Mouse (Mus musculus) intestine, embryonic 14.5 days (tissue): Measurements from ENCODE around the gene Padi1. TPM values are rescaled to one million over a fixed set of nuclear protein-coding genes. Genes with fewer than 3 reads are reported as not detected.

ENCODE experiments used
- ATAC-seq: fragments of 200-750 bp; cut with Nextera tagmentation; replicated peaks from 2 replicates; pipeline ENCODE4 v1.8.0; 2017; ENCODE audit warnings: low read depth, moderate number of reproducible peaks, moderate TSS enrichment, moderate library complexity; ENCODE audit not compliant: low FRiP score, low TSS enrichment
- DNase-seq: peaks from one replicate; pipeline ENCODE4 v3.0.0-alpha.2; 2018; ENCODE audit warnings: low spot score
- H3K27ac ChIP-seq: fragments of 300-500 bp; sonication (generic); 2 replicates; pipeline ENCODE4 v1.5.1; 2014; ENCODE audit warnings: low read depth, mild to moderate bottlenecking, control low read depth
- H3K27me3 ChIP-seq: fragments of 300-500 bp; sonication (generic); replicated peaks from 2 replicates; pipeline ENCODE4 v1.6.1; 2014; ENCODE audit warnings: low read length, control low read depth; ENCODE audit not compliant: control insufficient read depth, insufficient read depth
- H3K36me3 ChIP-seq: fragments of 300-500 bp; sonication (generic); 2 replicates; pipeline ENCODE4 v1.6.1; 2014; ENCODE audit warnings: low read length, control low read depth; ENCODE audit not compliant: control insufficient read depth, insufficient read depth
- H3K4me1 ChIP-seq: fragments of 300-500 bp; sonication (generic); replicated peaks from 2 replicates; pipeline ENCODE4 v1.6.1; 2014; ENCODE audit warnings: low read length, control low read depth, mixed read lengths; ENCODE audit not compliant: control insufficient read depth, insufficient read depth
- H3K4me2 ChIP-seq: fragments of 300-500 bp; sonication (generic); 2 replicates; pipeline ENCODE4 v1.6.1; 2014; ENCODE audit warnings: low read length
- H3K4me3 ChIP-seq: fragments of 300-500 bp; sonication (generic); 2 replicates; pipeline ENCODE4 v1.5.1; 2014; ENCODE audit warnings: low read depth, low read length, control low read depth, mixed read lengths
- H3K9ac ChIP-seq: fragments of 300-500 bp; sonication (generic); 2 replicates; pipeline ENCODE4 v1.6.1; 2014; ENCODE audit warnings: mild to moderate bottlenecking, low read length
- H3K9me3 ChIP-seq: fragments of 300-500 bp; sonication (generic); 2 replicates; pipeline ENCODE4 v1.6.1; 2016; ENCODE audit warnings: low read length, control low read depth; ENCODE audit not compliant: control insufficient read depth
- WGBS: fragments of 180-500 bp; shearing (Covaris S2); extraction: QIAGEN DNeasy Blood & Tissue Kit; methylation state at CpG from one replicate; pipeline ENCODE4 v1.1.7; 2014; 5-methylcytosine and 5-hydroxymethylcytosine counted together
- polyA plus RNA-seq: library from polyadenylated mRNA; unstranded; fragments of >200 nt; fragmentation: Nextera tagmentation; extraction: Ambion mirVana; gene quantifications from 2 replicates; pipeline ENCODE4 v1.2.1, GENCODE M21; 2014

Gene Padi1
- polyA plus RNA-seq = 0.16 TPM in 1 of 2 replicates, not detected in the other

DNA sequence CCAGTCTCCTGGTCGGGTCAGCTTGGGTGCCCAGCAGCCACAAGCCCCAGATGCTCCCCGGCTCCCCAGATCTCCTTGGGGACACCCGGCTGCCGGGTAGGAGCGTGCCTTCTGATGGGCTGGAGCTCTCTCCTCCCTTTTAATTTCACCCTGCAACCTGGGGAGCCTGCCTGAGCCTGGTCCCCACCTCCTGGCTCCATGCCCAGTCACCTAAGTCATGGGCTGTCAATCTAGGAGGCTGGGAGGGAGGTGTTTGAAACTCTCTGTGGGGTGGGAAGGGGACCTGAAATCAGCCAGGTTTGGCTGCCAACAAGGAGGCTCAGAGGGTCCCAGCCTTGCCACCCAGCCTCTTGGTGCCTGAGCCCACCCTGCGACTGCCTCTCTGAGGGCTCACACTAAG, at the start of gene Padi1:
Gene Padi1, minus strand, starts transcription at position 113 of the 400 bp plus-strand sequence.
- no peak within 1 kb of the TSS for H3K9ac ChIP-seq
- H3K36me3 ChIP-seq = no peaks in the 10 kb centered on the region
- no peak for DNase-seq
- H3K27me3 ChIP-seq = no peaks in the 10 kb centered on the region
- no peak for ATAC-seq
- no peak within 1 kb of the TSS for H3K4me3 ChIP-seq
- no peak within 1 kb of the TSS for H3K4me2 ChIP-seq
- H3K27ac ChIP-seq = no peak within 1 kb of the TSS
- 82% methylated on average over 6 of the region's 6 CpGs for WGBS
- no peaks in the 10 kb centered on the region for H3K9me3 ChIP-seq
- H3K4me1 ChIP-seq = no peaks in the 10 kb centered on the region

DNA sequence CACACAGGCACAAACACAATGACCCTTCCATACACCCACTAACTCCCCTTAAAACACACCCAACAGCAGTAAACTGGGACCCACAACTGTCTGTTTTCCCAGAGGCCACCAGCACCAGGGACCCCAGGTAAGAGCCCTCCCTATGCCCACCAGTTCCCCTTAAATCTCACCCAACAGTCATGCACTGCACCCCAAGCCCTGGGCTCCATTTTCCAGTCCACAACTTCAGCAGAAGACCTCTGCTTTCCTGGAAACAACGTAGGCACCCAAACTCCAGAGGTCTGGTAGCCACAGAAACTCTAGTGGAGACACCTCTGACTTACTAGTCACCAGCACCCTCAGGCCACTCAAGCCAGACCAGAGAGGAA, 46.6 kb upstream of the Padi1 start:
- Histone ChIP-seq H3K4me3 (no peak overlapping the region), H3K9ac (no peak overlapping the region), H3K9me3 (peaks cover 7% of the 10 kb centered on the region; the same call in 1 of the 2 replicates), H3K4me1 (no peaks in the 10 kb centered on the region), H3K27ac (no peak overlapping the region), H3K36me3 (no peaks in the 10 kb centered on the region), H3K27me3 (no peaks in the 10 kb centered on the region), H3K4me2 (no peak overlapping the region)
- ATAC-seq (no peak), DNase-seq (no peak)
- WGBS = 64% methylated on average over 1 of the region's 1 CpGs

DNA sequence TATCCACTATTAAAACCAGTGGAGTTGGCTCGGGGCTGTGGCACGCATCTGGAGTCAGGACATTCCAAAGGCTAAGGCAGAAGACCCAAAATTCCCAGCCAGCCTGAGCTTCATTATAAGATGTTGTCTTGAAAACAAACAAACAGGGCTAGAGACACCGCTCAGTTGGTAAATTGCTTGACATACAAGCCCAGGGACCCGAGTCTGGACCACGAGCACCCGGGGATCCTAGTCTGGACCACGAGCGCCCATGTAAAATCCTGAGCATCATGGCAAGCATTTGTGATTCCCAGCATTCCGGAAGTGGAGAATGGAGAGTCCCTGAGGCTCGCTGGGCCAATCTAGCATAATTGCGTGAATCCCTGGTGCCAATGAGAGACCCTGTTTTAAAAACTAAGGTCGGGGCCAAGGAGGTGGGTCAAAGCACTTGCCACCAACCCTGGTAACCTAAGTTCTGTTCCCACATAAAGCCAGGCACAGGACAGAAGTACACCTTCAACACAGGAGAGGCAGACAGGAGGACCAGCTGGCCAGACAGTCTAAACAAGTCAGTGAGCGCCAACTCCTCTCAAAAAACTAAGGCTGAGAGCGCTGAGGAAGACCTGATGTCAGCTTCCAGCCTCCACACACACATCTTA, 46.1 kb upstream of the Padi1 start:
- WGBS = 92% methylated on average over 14 of the region's 14 CpGs
- DNase-seq = peak; percentile 21

DNA sequence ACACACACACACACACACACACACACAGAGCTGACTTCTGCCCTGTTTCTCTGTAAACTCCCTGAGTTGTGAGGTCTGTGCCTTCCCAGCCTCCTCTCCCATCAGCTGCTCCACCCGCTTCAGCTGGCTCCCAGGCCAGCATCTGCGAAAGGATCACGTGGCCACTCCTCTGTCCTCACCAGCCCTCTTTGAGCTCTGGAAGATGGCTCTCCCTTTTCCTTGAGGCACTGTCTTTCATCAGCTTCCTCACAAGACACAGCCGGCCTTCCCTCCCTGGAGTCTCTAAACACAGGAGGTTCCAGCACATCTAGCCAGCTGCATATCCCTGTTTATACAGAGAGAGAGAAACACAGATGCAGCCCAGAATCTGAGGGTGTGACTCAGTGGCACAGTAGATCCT, 38.3 kb upstream of the Padi1 start:
- Histone ChIP-seq H3K4me1 (no peaks in the 10 kb centered on the region), H3K9ac (no peak overlapping the region), H3K27ac (peak overlapping the region; percentile 30; the same call in 1 of the 2 replicates), H3K4me3 (no peak overlapping the region), H3K27me3 (no peaks in the 10 kb centered on the region), H3K36me3 (no peaks in the 10 kb centered on the region), H3K9me3 (peaks cover 6% of the 10 kb centered on the region; the same call in 1 of the 2 replicates), H3K4me2 (no peak overlapping the region)
- peak; percentile 60 for ATAC-seq
- peak; percentile 66 for DNase-seq
- WGBS = 7% methylated on average over 4 of the region's 4 CpGs

More for the DNA sequence above, 46.1 kb upstream of the Padi1 start:
- H3K4me3 ChIP-seq = no peak overlapping the region
- H3K4me2 ChIP-seq = no peak overlapping the region
- no peaks in the 10 kb centered on the region for H3K4me1 ChIP-seq
- ATAC-seq = no peak
- peaks cover 7% of the 10 kb centered on the region; the same call in 1 of the 2 replicates for H3K9me3 ChIP-seq
- H3K9ac ChIP-seq = no peak overlapping the region
- H3K27ac ChIP-seq = no peak overlapping the region
- no peaks in the 10 kb centered on the region for H3K36me3 ChIP-seq
- H3K27me3 ChIP-seq = no peaks in the 10 kb centered on the region

DNA sequence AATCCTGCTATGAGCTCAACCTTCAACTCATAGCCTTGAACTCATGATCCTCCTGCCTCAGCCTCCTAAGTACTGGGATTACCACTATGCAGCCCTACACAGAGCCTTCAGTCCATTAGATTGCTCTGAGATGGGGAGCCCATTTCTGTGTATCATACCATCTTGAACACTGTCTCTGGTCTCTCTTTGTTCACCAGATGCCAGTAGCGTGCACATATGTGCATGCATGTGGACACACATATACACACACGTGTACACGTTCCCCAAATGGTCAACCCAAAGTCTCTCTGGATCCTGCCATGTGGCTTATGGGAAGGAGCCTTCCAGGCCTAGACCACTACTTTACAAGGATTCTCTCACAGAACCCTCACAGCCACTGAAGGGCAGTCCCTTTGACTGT, 37.4 kb upstream of the Padi1 start:
- no peak overlapping the region for H3K9ac ChIP-seq
- DNase-seq = peak; percentile 41
- no peak overlapping the region for H3K4me2 ChIP-seq
- H3K27me3 ChIP-seq = no peaks in the 10 kb centered on the region
- H3K9me3 ChIP-seq = peaks cover 6% of the 10 kb centered on the region; the same call in 1 of the 2 replicates
- H3K27ac ChIP-seq = no peak overlapping the region
- no peaks in the 10 kb centered on the region for H3K4me1 ChIP-seq
- H3K4me3 ChIP-seq = no peak overlapping the region
- 94% methylated on average over 3 of the region's 3 CpGs for WGBS
- H3K36me3 ChIP-seq = no peaks in the 10 kb centered on the region
- no peak for ATAC-seq

DNA sequence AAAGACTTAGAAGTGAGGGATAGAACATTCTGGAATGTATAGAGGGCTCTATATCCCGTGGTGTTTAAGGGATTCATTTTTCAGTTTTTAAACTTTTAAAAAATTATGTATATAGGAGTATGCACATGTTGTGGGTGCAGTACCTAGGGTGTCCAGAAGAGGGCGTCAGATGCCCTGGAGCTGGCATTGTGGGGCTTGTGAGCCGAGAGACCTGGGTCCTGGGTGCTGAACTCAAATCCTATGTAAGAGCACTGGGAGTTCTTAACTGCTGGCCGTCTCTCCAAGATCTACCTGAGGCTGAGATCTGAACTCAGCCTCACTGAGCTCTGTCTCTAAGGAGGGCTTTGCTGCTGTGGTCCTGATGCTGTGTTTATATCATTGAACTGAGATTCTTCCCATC, 36.8 kb upstream of the Padi1 start:
- Histone ChIP-seq H3K4me1 (no peaks in the 10 kb centered on the region), H3K36me3 (no peaks in the 10 kb centered on the region), H3K27me3 (no peaks in the 10 kb centered on the region), H3K27ac (no peak overlapping the region), H3K9me3 (peaks cover 6% of the 10 kb centered on the region; the same call in 1 of the 2 replicates), H3K4me3 (no peak overlapping the region), H3K4me2 (no peak overlapping the region), H3K9ac (no peak overlapping the region)
- no peak for ATAC-seq
- 66% methylated on average over 4 of the region's 4 CpGs for WGBS
- DNase-seq = peak; percentile 33

DNA sequence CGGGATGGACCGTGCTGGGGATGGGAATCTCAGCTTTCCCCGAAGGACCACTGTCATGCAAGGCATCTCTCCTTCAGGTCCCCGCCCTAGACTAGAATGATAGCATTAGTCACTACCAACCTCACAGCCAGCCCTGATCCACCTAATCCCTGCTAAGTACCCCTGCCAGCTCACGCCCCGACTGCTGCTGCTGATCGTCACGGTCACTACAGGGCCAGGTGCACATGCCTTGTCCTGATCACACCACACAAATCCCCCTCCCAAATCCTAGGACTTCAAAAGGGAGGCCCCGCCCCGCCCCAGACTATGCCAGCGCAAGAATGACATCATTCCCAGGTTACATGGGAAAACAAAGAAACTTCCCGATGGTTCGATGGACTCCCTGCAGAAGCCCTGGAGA, 36.2 kb upstream of the Padi1 start:
- no peak overlapping the region for H3K9ac ChIP-seq
- H3K4me3 ChIP-seq = no peak overlapping the region
- peaks cover 6% of the 10 kb centered on the region; the same call in 1 of the 2 replicates for H3K9me3 ChIP-seq
- 91% methylated on average over 13 of the region's 13 CpGs for WGBS
- ATAC-seq (no peak), DNase-seq (peak; percentile 32)
- no peaks in the 10 kb centered on the region for H3K4me1 ChIP-seq
- H3K27me3 ChIP-seq = no peaks in the 10 kb centered on the region
- H3K4me2 ChIP-seq = no peak overlapping the region
- no peak overlapping the region for H3K27ac ChIP-seq
- H3K36me3 ChIP-seq = no peaks in the 10 kb centered on the region

DNA sequence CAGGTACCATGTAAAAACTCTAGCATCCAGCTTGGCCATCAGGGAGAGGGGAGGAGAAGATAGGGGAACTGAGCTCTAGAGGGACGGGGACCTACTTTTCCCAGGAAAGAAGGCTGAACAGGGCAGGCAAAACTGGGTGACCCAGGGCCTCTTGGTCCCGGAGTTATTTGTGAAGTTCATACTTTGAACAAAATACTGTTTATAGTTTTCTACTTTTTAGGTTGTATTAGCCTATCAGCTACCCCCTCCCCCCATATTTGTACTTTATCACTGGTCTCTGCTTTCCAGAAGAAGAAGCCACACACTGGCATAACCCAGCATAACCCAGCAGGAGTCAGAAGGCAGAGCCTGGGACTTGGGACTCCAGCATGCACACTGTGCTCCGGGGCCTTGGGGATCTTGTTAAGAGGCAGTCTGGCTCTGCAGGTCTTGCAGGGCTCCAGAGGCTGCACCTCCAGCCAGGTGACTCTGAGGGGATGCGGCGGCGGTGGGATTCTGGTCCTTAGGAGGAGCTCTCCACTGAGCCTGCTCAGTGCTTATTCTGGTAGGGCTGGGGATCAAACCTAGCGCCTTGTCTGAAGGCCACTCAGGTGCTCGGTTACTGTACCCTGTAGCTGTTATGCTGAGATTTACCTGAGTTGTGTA, 35.6 kb upstream of the Padi1 start:
- no peaks in the 10 kb centered on the region for H3K4me1 ChIP-seq
- no peak for ATAC-seq
- WGBS = 89% methylated on average over 8 of the region's 8 CpGs

More for the DNA sequence above, 35.6 kb upstream of the Padi1 start:
- no peak overlapping the region for H3K4me3 ChIP-seq
- no peak overlapping the region for H3K4me2 ChIP-seq
- DNase-seq = peak; percentile 50
- H3K9me3 ChIP-seq = peaks cover 6% of the 10 kb centered on the region; the same call in 1 of the 2 replicates
- no peaks in the 10 kb centered on the region for H3K36me3 ChIP-seq
- H3K27me3 ChIP-seq = no peaks in the 10 kb centered on the region
- no peak overlapping the region for H3K27ac ChIP-seq
- H3K9ac ChIP-seq = no peak overlapping the region
